Mouse (Mus musculus) layer of hippocampus, adult 2 months (tissue): ENCODE results near the gene Map2k1. TPM values are rescaled to one million over a fixed set of nuclear protein-coding genes. Genes with fewer than 3 reads are reported as not detected.
A peak's percentile ranks its signal among the peaks of the same experiment; 100 is the strongest.
"Not testable (repeated sequence)": the region's sequence is repeated elsewhere in the genome, so short reads cannot be mapped to it uniquely, and the experiment has no call there.

Source experiments
- DNase-seq, 2 experiments: peaks; one replicate each; pipeline ENCODE4 v3.0.0; 2022; ENCODE audit warnings: low spot score in 2 of 2
- H3K27ac ChIP-seq: fragments of 200-600 bp; 2 replicates; pipeline ENCODE4 v1.8.1; 2022
- H3K4me3 ChIP-seq: fragments of 200-600 bp; 2 replicates; pipeline ENCODE4 v1.8.1; 2022; ENCODE audit warnings: mild to moderate bottlenecking
- CTCF ChIP-seq: fragments of 200-600 bp; conservative IDR thresholded peaks from 2 replicates; pipeline ENCODE4 v1.8.1; 2022; ENCODE audit warnings: antibody characterized with exemption, mild to moderate bottlenecking, moderate library complexity
- microRNA-seq, 2 experiments: library from miRNA; unstranded; fragments of <30 nt; microRNA quantifications; one replicate each; pipeline ENCODE4 v1.2.0; 2021
- total RNA-seq, 2 experiments: library from RNA; stranded (reverse); gene quantifications; 2 replicates each; pipeline ENCODE4 v1.2.3; 2021

Map2k1 gene
- total RNA-seq, 2 experiments from 2014 or later = 329 to 346 TPM

DNA sequence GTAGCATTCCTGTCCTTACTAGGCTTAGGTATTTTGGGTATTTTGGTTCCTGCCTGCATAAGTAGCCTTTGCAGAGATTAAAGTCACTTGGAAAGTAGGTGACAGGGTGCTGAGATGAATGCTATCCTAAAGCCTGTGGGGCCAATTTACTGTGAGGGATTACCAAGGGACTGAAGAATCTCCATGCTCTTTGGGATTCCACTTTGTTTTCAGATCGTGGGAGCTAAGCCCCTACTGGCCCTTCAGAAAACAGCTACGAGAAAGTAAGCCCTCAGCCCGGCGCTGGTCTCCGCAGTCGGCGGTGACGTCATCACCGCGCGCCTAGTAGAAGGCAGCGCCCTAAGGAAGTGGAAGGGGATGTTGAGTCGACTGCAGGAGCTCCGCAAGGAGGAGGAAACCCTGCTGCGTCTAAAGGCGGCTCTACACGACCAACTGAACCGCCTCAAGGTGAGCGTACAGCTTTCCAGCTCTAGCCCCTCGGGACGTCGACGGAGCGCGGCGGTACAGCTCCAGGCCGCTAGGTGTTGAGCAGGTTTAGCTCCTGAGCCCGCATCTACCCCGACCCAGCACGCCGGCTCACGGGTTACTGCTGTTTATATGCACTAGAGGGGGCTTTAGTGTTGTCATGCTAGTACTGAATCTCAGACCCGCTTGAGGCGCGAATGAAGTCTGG lies 74.3 kb downstream of the Map2k1 start, which contains the start of gene Snapc5:
Gene Snapc5 (plus strand): TSS at position 301 of the 673 bp plus-strand sequence.
- peak; percentile 75 for TF ChIP-seq CTCF
- Histone ChIP-seq H3K4me3 (peak within 1 kb of the TSS; percentile 57), H3K27ac (peak within 1 kb of the TSS; percentile 89)
- peak; percentile 86 to 87 for DNase-seq

DNA sequence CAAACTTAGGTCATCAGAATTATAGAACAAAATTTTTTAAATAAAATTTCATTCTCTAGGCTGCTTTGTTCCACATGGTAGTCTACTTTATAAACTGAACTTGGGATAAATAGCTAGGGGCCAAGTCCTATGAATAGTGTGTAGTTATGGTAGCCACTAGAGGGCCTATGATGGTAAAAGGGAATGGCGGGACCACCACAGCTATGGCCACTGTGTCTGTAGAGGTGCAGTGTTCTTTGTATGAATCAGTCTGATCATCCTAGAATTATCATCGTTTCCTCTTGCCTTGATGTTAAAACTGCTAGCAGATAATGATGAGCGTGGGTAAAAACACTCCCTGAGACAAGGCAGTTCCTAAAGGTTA lies 74.8 kb downstream of the Map2k1 start:
- TF ChIP-seq CTCF = peak; percentile 58
- DNase-seq = no peak
- peak overlapping the region; percentile 57 for H3K4me3 ChIP-seq
- peak overlapping the region; percentile 89 for H3K27ac ChIP-seq

DNA sequence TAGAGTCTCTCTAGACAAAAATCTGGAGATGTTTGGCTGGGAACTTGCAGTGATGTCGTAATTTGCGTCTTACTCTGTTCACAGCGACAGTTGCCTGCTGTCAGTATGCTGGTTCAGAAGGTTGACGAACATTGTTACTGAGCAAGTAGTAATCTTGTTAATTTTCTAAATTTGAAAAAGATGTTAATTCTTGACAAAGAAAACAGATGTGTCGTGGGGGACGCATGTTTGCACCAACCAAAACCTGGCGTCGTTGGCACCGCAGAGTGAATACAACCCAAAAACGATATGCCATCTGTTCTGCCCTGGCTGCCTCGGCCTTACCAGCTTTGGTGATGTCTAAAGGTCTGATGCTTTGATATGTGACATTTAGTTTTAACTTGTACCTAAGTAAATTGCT lies 78.1 kb downstream of the Map2k1 start:
- H3K27ac ChIP-seq = peak overlapping the region; percentile 97
- no peak for TF ChIP-seq CTCF
- peak; percentile 57 to 63 for DNase-seq
- H3K4me3 ChIP-seq = peak overlapping the region; percentile 81; the same call in 1 of the 2 replicates

DNA sequence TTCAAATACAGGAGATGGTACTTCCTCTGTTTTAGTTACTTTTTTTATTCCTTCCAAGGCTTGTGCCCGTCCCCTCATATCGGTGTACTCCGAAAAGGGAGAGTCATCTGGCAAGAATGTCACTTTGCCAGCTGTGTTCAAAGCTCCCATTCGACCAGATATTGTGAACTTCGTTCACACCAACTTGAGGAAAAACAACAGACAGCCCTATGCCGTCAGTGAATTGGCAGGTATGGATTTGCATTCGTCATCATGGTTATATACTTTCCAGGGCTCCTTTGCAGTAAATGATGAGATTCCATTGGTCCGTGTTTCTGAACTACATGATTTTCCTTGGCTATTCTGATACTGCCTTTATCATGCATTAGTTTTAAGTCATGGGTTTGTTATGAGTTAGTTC lies 78.7 kb downstream of the Map2k1 start:
- DNase-seq = no peak
- H3K4me3 ChIP-seq = peak overlapping the region; percentile 81
- TF ChIP-seq CTCF = no peak
- peak overlapping the region; percentile 97 for H3K27ac ChIP-seq

DNA sequence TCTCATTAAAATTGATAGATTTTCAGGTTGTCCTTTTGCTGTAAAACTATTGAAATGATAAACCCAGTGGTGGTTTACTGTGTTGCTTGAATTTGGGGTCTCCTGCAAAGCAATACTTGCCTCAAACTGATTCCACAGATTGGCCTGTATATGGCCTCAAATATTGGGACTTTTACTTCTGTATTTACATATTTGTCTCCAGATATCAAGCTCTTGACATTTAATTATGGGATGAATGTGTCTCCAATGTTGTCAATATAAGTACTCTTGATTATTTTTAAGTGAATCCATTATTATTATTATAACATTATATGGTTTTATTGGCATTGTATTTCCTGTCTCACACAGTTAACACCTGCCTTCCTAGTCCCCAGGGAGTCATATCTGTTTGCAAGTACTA lies 79.1 kb downstream of the Map2k1 start:
- DNase-seq = no peak
- TF ChIP-seq CTCF = no peak
- peak overlapping the region; percentile 81 for H3K4me3 ChIP-seq
- peak overlapping the region; percentile 97 for H3K27ac ChIP-seq

DNA sequence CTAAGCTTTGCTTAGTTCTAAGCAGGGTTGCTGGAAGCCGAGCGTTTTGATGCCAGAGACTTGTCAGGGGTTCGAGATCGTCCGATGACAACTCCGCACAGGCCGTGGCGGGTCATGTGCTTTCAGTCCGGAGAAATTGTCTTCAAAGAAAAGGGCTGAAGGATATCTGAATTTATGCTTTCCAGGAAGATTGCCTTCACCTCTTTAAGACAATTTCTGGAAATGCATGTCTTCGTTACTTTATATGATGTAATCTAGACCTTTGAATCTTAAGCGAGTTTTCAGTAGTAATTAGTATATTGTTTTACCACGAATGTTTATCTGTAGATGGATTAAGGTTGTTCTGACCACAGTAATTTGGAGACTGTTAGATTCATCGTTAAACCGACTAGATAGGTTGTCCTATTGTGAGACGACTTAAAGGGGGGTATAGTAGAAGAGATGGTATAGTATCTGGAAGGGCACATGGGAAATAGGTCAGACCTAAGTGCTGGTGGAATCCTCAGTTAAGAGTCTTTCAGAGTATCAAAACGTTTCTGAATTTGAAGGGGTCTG lies 79.7 kb downstream of the Map2k1 start:
- H3K4me3 ChIP-seq = peak overlapping the region; percentile 81
- peak overlapping the region; percentile 97 for H3K27ac ChIP-seq
- TF ChIP-seq CTCF = no peak; the same call in 1 of the 2 replicates
- no peak for DNase-seq

DNA sequence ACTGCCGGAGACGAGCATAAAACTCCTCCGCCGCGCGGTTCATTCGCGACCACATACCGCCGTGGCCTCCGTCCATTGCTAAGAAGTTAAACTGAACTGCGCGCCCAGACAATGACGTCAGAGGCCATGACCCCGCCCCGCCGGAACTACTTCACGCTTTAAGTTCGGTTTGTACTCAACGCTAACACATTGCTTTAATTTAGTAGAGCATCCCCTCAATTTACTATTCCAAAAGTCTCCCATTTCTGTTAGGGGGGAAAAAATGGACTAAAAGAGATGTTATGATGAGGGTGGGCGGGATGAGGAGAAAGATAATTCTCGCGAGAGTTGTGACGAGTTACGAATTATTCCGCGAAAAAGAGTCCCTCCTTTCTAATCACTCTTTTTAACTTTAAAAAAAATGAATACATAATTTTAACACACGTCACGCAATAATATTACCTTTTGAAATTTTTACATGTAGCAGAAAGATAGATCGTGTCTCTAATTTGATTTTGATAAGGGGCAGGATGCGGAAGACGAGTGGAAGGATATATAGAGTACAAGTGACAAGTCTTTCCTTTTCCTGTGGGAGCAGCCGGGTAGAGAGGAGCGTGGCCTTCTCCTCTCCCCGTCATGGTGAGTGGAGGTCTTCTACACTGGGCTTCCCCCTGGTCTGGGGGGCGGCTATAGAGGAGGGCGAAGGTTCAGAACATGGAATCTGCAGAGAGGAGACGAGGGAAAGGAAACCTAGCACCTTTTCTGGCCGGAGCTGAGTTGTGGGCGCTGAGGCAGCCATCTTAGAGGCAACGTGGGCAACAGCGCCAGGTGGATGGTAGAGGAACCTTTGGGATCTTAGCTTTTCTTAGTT lies 80.4 kb downstream of the Map2k1 start, which contains the start of the genes Zwilch and Rpl4:
Gene Zwilch (minus strand): TSS at position 289 of the 850 bp plus-strand sequence.
Gene Rpl4 (plus strand): TSS at position 560 of the 850 bp plus-strand sequence.
- peak; percentile 27; the same call in 1 of the 2 replicates for TF ChIP-seq CTCF
- peak; percentile 72 to 77 for DNase-seq
- Histone ChIP-seq H3K27ac (peak within 1 kb of the TSS; percentile 97), H3K4me3 (peak within 1 kb of the TSS; percentile 81)

DNA sequence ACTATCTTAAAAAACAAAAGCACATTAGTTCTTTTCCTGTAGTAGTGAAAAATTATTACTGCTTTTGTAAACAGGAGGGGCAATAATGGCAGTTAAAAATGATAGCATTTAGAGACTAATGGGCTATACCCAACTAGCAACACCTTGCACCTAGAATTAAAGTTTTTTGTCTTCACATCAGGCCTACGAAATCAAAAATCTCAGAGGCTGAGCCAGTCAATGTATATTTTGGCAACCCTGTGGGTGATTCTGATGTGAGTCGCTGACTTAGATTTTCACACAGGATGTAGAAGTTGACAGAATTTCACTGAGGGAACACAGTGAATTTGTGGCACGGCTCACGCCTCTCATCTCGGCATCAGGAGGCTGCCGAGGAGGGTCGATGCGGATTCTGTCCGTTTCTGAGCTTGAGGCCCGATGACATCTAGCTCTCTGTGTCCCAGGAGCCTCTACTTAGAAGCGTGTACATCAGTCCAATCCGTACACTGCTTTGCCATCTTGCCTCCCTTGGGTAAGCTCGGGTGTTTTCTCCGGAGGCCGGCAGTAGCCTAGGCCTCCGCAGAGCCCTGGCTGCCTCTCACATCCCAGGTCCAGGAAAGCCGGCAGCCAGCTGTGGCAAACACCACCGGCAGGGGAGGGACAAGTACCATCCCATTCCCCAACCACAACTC lies 81.2 kb downstream of the Map2k1 start:
- Histone ChIP-seq H3K4me3 (peak overlapping the region; percentile 81), H3K27ac (peak overlapping the region; percentile 97)
- DNase-seq = no peak
- peak; percentile 37 for TF ChIP-seq CTCF

DNA sequence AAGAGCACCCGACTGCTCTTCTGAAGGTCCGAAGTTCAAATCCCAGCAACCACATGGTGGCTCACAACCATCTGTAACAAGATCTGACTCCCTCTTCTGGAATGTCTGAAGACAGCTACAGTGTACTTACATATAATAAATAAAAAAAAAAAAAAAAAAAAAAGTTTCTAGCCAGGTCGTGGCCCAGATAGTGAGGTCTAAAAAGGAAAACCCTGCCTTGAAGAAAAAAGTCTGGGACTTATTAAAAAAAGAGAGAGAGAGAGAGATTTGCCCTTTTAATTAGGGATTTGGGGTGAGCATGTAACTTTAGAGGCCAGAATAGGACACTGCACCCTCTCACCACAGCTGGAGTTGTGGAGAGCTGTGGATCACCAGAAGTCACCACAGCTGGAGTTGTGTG lies 83.5 kb downstream of the Map2k1 start:
- not testable (repeated sequence) for H3K27ac ChIP-seq, H3K4me3 ChIP-seq, DNase-seq

DNA sequence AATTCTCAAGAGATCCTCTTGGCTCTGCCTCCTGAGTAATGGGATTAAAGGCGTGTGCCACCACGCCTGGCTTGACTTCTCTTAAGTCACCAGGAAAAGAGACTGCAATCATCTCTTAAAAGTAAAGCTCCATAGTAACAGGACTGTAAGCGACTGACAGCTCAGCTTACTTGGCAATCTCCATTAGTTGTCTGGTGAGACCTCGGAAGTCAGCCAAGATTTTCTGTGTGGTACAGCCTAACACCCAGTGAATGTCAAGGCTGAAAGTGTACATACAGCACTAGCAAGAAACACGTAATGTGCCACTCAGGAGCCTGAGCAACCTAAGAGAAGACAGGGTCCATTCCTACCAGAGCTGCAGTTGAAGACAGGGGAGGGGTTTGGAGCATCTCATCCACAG lies 93.0 kb downstream of the Map2k1 start:
- DNase-seq = no peak
- Histone ChIP-seq H3K4me3 (no peak overlapping the region), H3K27ac (no peak overlapping the region)
- TF ChIP-seq CTCF = no peak

DNA sequence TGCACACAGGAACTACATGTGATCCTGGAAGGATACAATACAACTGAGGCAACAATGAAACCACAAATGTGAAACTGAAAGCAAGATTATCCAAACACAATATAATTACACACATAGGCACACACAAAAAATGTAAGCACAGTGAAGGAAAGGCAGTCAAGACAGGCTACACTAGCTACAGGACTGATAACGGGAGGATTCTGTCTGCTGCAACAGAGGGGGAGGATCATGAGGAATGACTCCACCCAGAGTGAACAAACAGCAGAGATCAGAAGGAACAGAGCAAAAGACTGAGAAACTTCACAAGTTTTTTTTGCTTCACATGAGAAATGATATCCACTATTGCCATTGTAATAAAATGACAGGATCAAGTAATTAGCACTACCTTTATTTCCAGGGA lies 96.8 kb downstream of the Map2k1 start:
- H3K4me3 ChIP-seq = no peak overlapping the region
- DNase-seq = no peak
- H3K27ac ChIP-seq = no peak overlapping the region
- no peak for TF ChIP-seq CTCF

DNA sequence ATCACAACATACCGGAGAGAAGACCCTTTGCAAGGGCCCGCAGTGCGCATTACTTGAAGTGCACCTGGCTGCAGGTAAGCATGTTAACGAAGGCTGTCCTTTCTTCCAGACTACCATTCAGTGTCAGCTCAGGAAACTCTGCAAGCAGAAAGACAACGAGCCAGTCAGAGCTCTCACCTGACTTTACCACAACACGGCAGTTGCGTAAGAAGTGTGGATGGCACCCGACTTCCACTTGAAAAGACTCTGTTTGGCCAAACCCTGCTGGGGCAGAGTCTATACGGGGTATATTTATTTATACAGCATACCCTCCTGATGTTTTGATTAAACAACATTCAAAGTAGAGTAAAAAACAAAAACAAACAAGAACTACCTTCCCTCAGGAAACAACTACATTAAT lies 113.6 kb downstream of the Map2k1 start:
- Histone ChIP-seq H3K4me3 (no peak overlapping the region), H3K27ac (no peak overlapping the region)
- no peak for TF ChIP-seq CTCF
- DNase-seq = no peak

DNA sequence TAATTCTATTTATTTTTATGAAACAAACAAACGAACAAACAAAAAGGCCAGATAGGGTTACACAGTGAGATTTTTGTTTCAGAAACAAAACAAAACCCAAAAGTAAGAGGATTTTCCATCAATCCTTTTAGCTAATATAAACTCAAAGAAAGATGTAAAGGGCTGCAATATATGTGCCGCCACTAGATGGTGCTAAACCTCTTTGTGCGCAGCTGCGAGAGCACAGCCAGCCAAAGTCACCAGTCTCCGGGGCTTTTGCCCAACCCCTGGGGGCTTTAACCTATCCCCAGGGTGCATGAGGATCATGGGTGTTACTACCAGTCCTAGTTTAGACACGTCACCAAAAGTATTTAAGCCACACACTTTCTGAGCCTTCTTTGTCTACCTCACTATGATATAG lies 114.5 kb downstream of the Map2k1 start:
- peak overlapping the region; percentile 29; the same call in 1 of the 2 replicates for H3K4me3 ChIP-seq
- peak; percentile 30 to 63 for DNase-seq
- not testable (repeated sequence) for H3K27ac ChIP-seq
- peak; percentile 92 for TF ChIP-seq CTCF

Small RNAs within 50 kb of the gene (microRNA-seq; reads per million reads assigned to microRNA genes)
- 0 reads per million in 2 experiments for gene Gm24106

Other genes with a start within 250 kb of the Map2k1 start
- gene Smad6, start 231.6 kb downstream of the Map2k1 start, total RNA-seq = 1 to 10 TPM; 2.1 to 2.3 TPM
- gene Lctl, start 136.5 kb downstream of the Map2k1 start, total RNA-seq = not detected
- 1 to 10 TPM; 2.6 to 4.8 TPM for gene Zwilch, start 80.5 kb downstream of the Map2k1 start, total RNA-seq
- gene Rpl4, start 80.3 kb downstream of the Map2k1 start, total RNA-seq = 100 to 1,000 TPM; 607 to 624 TPM
- 10 to 100 TPM; 15.0 to 19.6 TPM for gene Snapc5, start 74.4 kb downstream of the Map2k1 start, total RNA-seq
- 1 to 10 TPM; 2.8 to 2.9 TPM for gene Uchl4, start 18.4 kb downstream of the Map2k1 start, total RNA-seq
- gene Tipin, start 27.9 kb upstream of the Map2k1 start, total RNA-seq = 10 to 100 TPM; 15.4 to 21.7 TPM
- gene Dis3l, start 87.7 kb upstream of the Map2k1 start, total RNA-seq = 10 to 100 TPM; 27.3 to 29.3 TPM
- 10 to 100 TPM; 14.1 to 18.5 TPM for gene Megf11, start 132.0 kb upstream of the Map2k1 start, total RNA-seq